Mouse (Mus musculus) intestine, embryonic 14.5 days (tissue): ENCODE measurements at regions not wholly inside any gene's neighbourhood (a gene's known extent, or its start where the extent isn't known, plus 50 kb on each side); places are given as distances from the start of the nearest gene placed in this dataset.
A peak's percentile ranks its signal among the peaks of the same experiment; 100 is the strongest.

Source experiments
- ATAC-seq: fragments of 200-750 bp; cut with Nextera tagmentation; replicated peaks from 2 replicates; pipeline ENCODE4 v1.8.0; 2017; ENCODE audit warnings: low read depth, moderate number of reproducible peaks, moderate TSS enrichment, moderate library complexity; ENCODE audit not compliant: low FRiP score, low TSS enrichment
- DNase-seq: peaks from one replicate; pipeline ENCODE4 v3.0.0-alpha.2; 2018; ENCODE audit warnings: low spot score
- H3K27ac ChIP-seq: fragments of 300-500 bp; sonication (generic); 2 replicates; pipeline ENCODE4 v1.5.1; 2014; ENCODE audit warnings: low read depth, mild to moderate bottlenecking, control low read depth
- H3K27me3 ChIP-seq: fragments of 300-500 bp; sonication (generic); replicated peaks from 2 replicates; pipeline ENCODE4 v1.6.1; 2014; ENCODE audit warnings: low read length, control low read depth; ENCODE audit not compliant: control insufficient read depth, insufficient read depth
- H3K36me3 ChIP-seq: fragments of 300-500 bp; sonication (generic); 2 replicates; pipeline ENCODE4 v1.6.1; 2014; ENCODE audit warnings: low read length, control low read depth; ENCODE audit not compliant: control insufficient read depth, insufficient read depth
- H3K4me1 ChIP-seq: fragments of 300-500 bp; sonication (generic); replicated peaks from 2 replicates; pipeline ENCODE4 v1.6.1; 2014; ENCODE audit warnings: low read length, control low read depth, mixed read lengths; ENCODE audit not compliant: control insufficient read depth, insufficient read depth
- H3K4me2 ChIP-seq: fragments of 300-500 bp; sonication (generic); 2 replicates; pipeline ENCODE4 v1.6.1; 2014; ENCODE audit warnings: low read length
- H3K4me3 ChIP-seq: fragments of 300-500 bp; sonication (generic); 2 replicates; pipeline ENCODE4 v1.5.1; 2014; ENCODE audit warnings: low read depth, low read length, control low read depth, mixed read lengths
- H3K9ac ChIP-seq: fragments of 300-500 bp; sonication (generic); 2 replicates; pipeline ENCODE4 v1.6.1; 2014; ENCODE audit warnings: mild to moderate bottlenecking, low read length
- H3K9me3 ChIP-seq: fragments of 300-500 bp; sonication (generic); 2 replicates; pipeline ENCODE4 v1.6.1; 2016; ENCODE audit warnings: low read length, control low read depth; ENCODE audit not compliant: control insufficient read depth
- WGBS: fragments of 180-500 bp; shearing (Covaris S2); extraction: QIAGEN DNeasy Blood & Tissue Kit; methylation state at CpG from one replicate; pipeline ENCODE4 v1.1.7; 2014; 5-methylcytosine and 5-hydroxymethylcytosine counted together

DNA sequence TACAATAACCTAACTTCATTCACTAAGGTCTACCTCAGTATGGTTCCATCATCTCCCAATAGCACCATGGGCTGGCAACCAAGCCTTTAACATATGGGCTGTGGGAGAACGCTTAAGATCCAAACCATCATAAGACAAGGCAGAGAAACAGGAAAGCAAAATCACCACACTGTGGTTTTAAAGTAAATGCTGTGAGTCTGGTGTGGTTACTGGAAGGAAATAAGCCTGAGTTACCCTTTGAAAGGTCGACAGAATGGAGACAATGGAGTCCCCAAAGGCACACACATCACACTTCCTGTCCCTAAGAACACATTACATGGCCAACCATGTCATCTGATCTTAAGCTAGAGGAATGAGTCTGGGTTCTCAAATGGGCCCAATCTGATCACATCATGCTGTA, 405.8 kb upstream of the Gm6657 start:
- DNase-seq, result no peak
- no peaks in the 10 kb centered on the region for H3K36me3 ChIP-seq
- H3K27me3 ChIP-seq, result no peaks in the 10 kb centered on the region
- 0 out of 2 replicates have a peak, but pooled peaks cover 3% of the 10 kb centered on the region for H3K4me1 ChIP-seq
- H3K4me3 ChIP-seq, result no peak overlapping the region
- no peak for ATAC-seq
- H3K9me3 ChIP-seq, result no peaks in the 10 kb centered on the region
- H3K4me2 ChIP-seq, result no peak overlapping the region
- WGBS, result 72% methylated on average over 2 of the region's 2 CpGs
- H3K9ac ChIP-seq, result no peak overlapping the region
- H3K27ac ChIP-seq, result no peak overlapping the region

- Histone ChIP-seq H3K36me3 (no peaks in the 10 kb centered on the region), H3K27ac (no peak overlapping the region), H3K4me2 (peak overlapping the region; percentile 44), H3K27me3 (no peaks in the 10 kb centered on the region), H3K4me3 (peak overlapping the region; percentile 11; the same call in 1 of the 2 replicates), H3K4me1 (0 out of 2 replicates have a peak, but pooled peaks cover 3% of the 10 kb centered on the region), H3K9ac (no peak overlapping the region), H3K9me3 (no peaks in the 10 kb centered on the region)
- WGBS, result 3% methylated on average over 8 of the region's 8 CpGs
- DNase-seq (peak; percentile 54), ATAC-seq (peak; percentile 62; the same call in 1 of the 2 replicates)
Observed at GRCm38 (mm10) chr12:77789427-77789826, 404.6 kb upstream of the Gm6657 start.

DNA sequence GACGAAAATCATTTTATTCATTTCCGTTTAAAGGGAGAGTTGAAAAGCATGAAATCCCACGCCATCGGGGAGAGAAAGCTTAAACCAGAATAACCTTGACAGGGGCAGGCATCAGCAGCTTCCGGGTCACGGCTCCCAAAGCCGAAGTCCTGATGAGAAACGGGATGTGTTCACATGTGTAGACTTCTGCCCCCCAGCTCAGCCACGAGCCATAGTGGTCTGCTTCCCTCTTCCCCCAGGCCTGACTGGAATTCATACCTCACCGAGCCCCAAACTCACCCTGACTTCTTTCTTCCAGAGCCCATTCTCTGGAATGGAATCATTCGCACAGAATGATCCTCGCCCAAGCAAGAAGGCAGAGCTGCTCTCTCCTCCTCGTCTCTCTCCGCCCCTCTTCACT, 404.2 kb upstream of the Gm6657 start:
- Histone ChIP-seq H3K4me1 (0 out of 2 replicates have a peak, but pooled peaks cover 3% of the 10 kb centered on the region), H3K9me3 (no peaks in the 10 kb centered on the region), H3K9ac (no peak overlapping the region), H3K27me3 (no peaks in the 10 kb centered on the region), H3K36me3 (no peaks in the 10 kb centered on the region), H3K4me3 (peak overlapping the region; percentile 11; the same call in 1 of the 2 replicates), H3K27ac (no peak overlapping the region), H3K4me2 (peak overlapping the region; percentile 44)
- DNase-seq, result no peak
- ATAC-seq, result no peak
- WGBS, result 29% methylated on average over 14 of the region's 14 CpGs

DNA sequence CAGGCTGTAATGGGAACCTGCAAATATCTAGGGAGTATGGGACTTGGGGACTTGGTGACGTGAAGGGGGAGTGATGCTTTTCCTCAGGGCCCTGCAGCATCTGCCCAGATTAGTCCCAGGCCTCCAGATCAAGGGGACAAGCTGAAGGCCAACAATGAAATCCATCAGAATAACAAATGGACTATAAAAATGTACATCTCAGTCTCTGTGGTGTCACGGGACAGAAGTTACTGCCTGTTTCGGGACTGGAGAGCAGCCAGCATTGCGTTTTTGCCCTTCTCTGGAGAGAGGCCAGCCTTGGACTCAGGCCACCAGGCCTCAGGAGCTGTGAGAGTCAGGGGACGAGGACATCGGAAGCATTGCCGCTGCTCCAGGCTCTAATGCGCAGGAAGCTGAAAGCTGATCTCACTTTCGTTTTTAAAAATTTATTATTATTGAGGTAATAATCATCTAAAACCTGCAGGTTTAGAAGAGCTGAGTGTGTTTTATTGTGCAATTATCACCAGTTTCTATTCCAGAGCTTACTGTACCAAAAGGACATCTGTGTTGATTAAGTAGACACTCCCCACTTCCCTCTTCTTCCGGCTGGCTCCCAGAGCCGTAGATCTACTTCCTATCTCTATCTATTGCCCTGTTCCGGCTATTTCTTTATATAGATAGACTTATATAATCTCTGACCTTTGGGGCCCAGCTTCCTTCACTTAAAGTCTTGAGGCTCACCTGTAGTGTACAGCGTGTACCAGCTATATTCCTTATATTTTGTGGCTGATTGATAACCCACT, 403.0 kb upstream of the Gm6657 start:
- H3K27me3 ChIP-seq, result no peaks in the 10 kb centered on the region
- no peaks in the 10 kb centered on the region for H3K36me3 ChIP-seq
- no peak for DNase-seq
- H3K9me3 ChIP-seq, result no peaks in the 10 kb centered on the region
- no peak for ATAC-seq
- H3K4me2 ChIP-seq, result no peak overlapping the region
- no peak overlapping the region for H3K4me3 ChIP-seq
- no peak overlapping the region for H3K27ac ChIP-seq
- 71% methylated on average over 13 of the region's 13 CpGs for WGBS
- H3K9ac ChIP-seq, result no peak overlapping the region
- H3K4me1 ChIP-seq, result 0 out of 2 replicates have a peak, but pooled peaks cover 3% of the 10 kb centered on the region

DNA sequence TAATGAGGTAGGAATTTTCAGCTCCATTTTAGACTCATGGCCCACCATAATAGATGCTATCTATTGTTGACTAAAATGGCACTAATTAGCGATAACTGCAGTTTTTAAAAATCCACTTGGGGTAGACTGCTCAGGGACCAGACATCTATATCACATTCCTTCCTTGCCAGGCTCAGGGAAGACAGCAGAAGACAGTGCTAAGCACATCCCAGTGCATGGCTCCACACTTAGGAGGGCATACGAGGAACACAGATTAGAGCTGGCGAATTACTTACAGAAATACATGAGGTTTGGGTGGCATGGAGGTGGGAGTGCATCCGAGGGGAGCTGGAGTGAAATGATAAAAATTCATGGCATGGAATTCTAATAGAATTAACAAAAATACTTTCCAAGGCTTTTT, 395.5 kb upstream of the Gm6657 start:
- Histone ChIP-seq H3K9ac (no peak overlapping the region), H3K27me3 (no peaks in the 10 kb centered on the region), H3K4me2 (no peak overlapping the region), H3K4me1 (peaks cover 6% of the 10 kb centered on the region; the same call in 1 of the 2 replicates), H3K4me3 (no peak overlapping the region), H3K27ac (no peak overlapping the region), H3K9me3 (no peaks in the 10 kb centered on the region), H3K36me3 (no peaks in the 10 kb centered on the region)
- WGBS, result 85% methylated on average over 4 of the region's 4 CpGs
- ATAC-seq (no peak), DNase-seq (no peak)

DNA sequence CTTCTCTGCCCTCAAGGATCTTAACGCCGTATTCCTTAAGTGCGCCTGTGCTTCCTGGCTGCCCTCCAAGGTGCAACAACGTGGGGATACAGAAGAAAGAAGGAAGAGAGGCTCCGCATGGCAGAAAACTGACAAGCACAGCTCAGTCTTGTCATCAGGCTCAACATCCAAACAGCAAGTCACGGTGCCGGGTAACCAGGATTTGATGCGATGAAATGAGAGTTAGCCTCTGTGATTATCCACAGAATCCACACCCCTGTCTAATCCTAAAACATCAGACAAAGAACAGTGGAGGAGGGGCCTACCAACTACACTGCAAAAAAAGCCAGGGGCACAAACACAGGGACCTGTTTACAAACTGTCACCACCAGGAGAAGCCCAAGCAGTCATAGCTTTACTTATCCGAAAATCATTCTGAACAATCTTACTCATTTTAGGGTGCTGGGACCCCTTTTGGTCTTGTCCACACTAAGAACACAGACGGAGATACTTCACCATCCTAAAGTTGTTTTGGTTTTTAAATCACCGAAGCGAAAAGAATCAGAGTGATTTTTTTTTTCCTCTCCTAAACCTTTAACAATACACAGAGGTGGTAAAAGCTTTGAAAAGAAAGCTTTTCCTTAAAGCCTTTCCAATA, 394.8 kb upstream of the Gm6657 start:
- DNase-seq, result no peak
- WGBS, result 51% methylated on average over 12 of the region's 12 CpGs
- Histone ChIP-seq H3K4me3 (no peak overlapping the region), H3K27ac (no peak overlapping the region), H3K9me3 (no peaks in the 10 kb centered on the region), H3K36me3 (no peaks in the 10 kb centered on the region), H3K27me3 (no peaks in the 10 kb centered on the region), H3K4me1 (peaks cover 6% of the 10 kb centered on the region; the same call in 1 of the 2 replicates), H3K9ac (no peak overlapping the region), H3K4me2 (no peak overlapping the region)
- no peak for ATAC-seq

DNA sequence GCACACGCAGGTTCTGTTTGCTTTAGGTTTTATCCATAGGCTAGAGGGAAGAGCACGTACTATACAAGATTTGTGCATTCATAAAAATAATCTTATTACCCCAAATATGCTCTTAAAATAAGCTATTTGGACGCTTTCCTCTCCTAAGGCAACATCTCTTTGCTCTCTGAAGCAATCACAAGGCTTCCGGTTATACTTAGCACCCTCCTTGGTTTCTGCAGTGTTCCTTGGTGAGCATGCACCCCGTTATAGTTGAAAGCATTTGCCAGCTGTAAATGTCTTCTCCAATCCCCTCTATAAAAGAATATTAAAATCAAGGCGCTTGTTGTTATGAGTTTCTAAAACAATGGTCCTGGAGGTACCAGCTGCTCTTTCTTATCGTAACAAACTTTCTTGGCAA, 386.4 kb upstream of the Gm6657 start:
- H3K36me3 ChIP-seq, result no peaks in the 10 kb centered on the region
- H3K9me3 ChIP-seq, result no peaks in the 10 kb centered on the region
- H3K27ac ChIP-seq, result no peak overlapping the region
- no peaks in the 10 kb centered on the region for H3K27me3 ChIP-seq
- H3K4me1 ChIP-seq, result no peaks in the 10 kb centered on the region
- DNase-seq (no peak), ATAC-seq (no peak)
- H3K9ac ChIP-seq, result no peak overlapping the region
- 87% methylated on average over 7 of the region's 7 CpGs for WGBS
- H3K4me3 ChIP-seq, result no peak overlapping the region
- no peak overlapping the region for H3K4me2 ChIP-seq

DNA sequence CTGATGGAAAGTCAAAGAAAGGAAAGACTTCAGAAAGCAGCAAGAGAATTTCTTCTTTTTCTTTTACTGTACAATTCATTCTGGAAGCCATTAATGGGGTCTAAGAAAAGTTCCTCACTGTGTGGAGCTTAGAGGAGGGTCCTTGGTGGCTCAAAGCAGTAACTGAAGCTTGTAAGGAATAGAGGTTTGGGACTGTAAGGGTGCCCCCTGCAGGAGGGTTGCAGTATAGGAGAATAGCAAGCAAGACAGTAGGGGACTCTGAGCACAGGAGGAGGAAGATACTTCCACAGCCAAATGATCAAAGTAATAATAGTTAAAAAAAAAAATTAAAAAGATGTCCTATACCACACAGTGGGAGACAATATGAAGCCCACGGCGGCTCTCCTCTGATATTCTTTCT, 382.8 kb upstream of the Gm6657 start:
- H3K27ac ChIP-seq, result no peak overlapping the region
- 68% methylated on average over 2 of the region's 2 CpGs for WGBS
- DNase-seq, result no peak
- H3K36me3 ChIP-seq, result no peaks in the 10 kb centered on the region
- no peaks in the 10 kb centered on the region for H3K27me3 ChIP-seq
- H3K4me3 ChIP-seq, result no peak overlapping the region
- ATAC-seq, result no peak
- no peak overlapping the region for H3K9ac ChIP-seq
- no peaks in the 10 kb centered on the region for H3K4me1 ChIP-seq
- H3K4me2 ChIP-seq, result no peak overlapping the region
- no peaks in the 10 kb centered on the region for H3K9me3 ChIP-seq
